Mouse (Mus musculus): Measurements from ENCODE around the gene Ctss. TPM values are rescaled to one million over a fixed set of nuclear protein-coding genes. Genes with fewer than 3 reads are reported as not detected.

Gene Ctss
- 100 to 1,000 TPM; 290 to 395 TPM for polyA plus RNA-seq (2017; shearing (Covaris generic))

GRCm38 (mm10) chr3:95526622-95527211 lies at the start of gene Ctss:
TSS of gene Ctss (plus strand) at chr3:95526786.

GRCm38 (mm10) chr3:95499024-95499423 lies 27.6 kb upstream of the Ctss start, which contains the start of gene Ctsk:
TSS of gene Ctsk (plus strand) at chr3:95499256.

GRCm38 (mm10) chr3:95559437-95559836 lies 32.9 kb downstream of the Ctss start, which contains the start of gene Hormad1:
TSS of gene Hormad1 (plus strand) at chr3:95559677.

DNA sequence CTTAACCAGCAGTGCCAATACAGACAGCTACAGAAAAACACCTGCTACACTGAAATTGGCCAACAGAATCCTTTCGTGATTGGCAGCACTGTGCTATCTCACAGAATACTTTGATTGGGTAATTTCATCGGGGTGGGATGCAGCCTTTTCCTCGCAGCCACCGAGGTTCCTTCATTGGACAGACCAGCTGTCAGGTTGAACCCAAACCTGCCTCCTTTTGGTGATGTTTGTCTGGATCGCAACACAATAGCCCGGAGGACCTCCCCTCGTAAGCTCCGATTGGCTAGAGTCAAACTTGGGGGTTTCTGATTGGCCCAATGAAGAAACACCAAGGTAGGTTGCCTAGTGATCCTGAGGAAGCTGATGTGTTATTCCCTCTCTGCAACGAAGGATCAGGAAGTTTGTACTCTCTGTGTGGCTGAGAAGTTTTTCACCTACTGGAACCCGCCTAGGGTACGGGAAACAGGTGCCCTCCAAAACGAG lies 62.1 kb downstream of the Ctss start, which contains the start of gene Golph3l:
TSS of gene Golph3l (plus strand) at position 331 of the 483 bp plus-strand sequence.

Other genes starting within 250 kb of the Ctss start
- 10 to 100 TPM; 24.4 to 31.9 TPM for gene Mindy1, start 245.4 kb upstream of the Ctss start, polyA plus RNA-seq (2017; shearing (Covaris generic))
- 1 to 10 TPM; 6.1 to 6.3 TPM for gene Prune1, start 244.7 kb upstream of the Ctss start, polyA plus RNA-seq (2017; shearing (Covaris generic))
- gene Anxa9, start 219.6 kb upstream of the Ctss start, polyA plus RNA-seq (2017; shearing (Covaris generic)), result 1 to 10 TPM in 1 of 2 experiments, under 1 TPM in 1; 0.53 to 2.8 TPM
- gene Cers2, start 212.0 kb upstream of the Ctss start, polyA plus RNA-seq (2017; shearing (Covaris generic)), result 100 to 1,000 TPM; 222 to 295 TPM
- gene Setdb1, start 169.6 kb upstream of the Ctss start, polyA plus RNA-seq (2017; shearing (Covaris generic)), result 10 to 100 TPM; 27.5 to 32.4 TPM
- under 1 TPM in 1 of 2 experiments, not detected in 1; 0.80 TPM for gene 4930558C23Rik, start 123.9 kb upstream of the Ctss start, polyA plus RNA-seq (2017; shearing (Covaris generic))
- gene Arnt, start 92.4 kb upstream of the Ctss start, polyA plus RNA-seq (2017; shearing (Covaris generic)), result 10 to 100 TPM; 47.2 to 50.7 TPM
- gene Ctsk, start 27.5 kb upstream of the Ctss start, polyA plus RNA-seq (2017; shearing (Covaris generic)), result under 1 TPM in 1 of 2 experiments, not detected in 1; 0.37 TPM
- gene Hormad1, start 32.9 kb downstream of the Ctss start, polyA plus RNA-seq (2017; shearing (Covaris generic)), result under 1 TPM in 1 of 2 experiments, not detected in 1; 0.40 TPM
- 10 to 100 TPM; 36.6 to 42.9 TPM for gene Golph3l, start 62.1 kb downstream of the Ctss start, polyA plus RNA-seq (2017; shearing (Covaris generic))
- 10 to 100 TPM; 78.8 to 82.8 TPM for gene Ensa, start 98.2 kb downstream of the Ctss start, polyA plus RNA-seq (2017; shearing (Covaris generic))
- 100 to 1,000 TPM; 462 to 507 TPM for gene Mcl1, start 132.0 kb downstream of the Ctss start, polyA plus RNA-seq (2017; shearing (Covaris generic))
- 10 to 100 TPM; 10.7 to 17.7 TPM for gene Adamtsl4, start 161.1 kb downstream of the Ctss start, polyA plus RNA-seq (2017; shearing (Covaris generic))
- gene Ecm1, start 212.8 kb downstream of the Ctss start, polyA plus RNA-seq (2017; shearing (Covaris generic)), result 100 to 1,000 TPM; 147 to 151 TPM
- gene Tars2, start 233.4 kb downstream of the Ctss start, polyA plus RNA-seq (2017; shearing (Covaris generic)), result 10 to 100 TPM; 76.4 to 81.3 TPM